Mouse (Mus musculus): ENCODE results near the gene Rpa3. TPM values are rescaled to one million over a fixed set of nuclear protein-coding genes. Genes with fewer than 3 reads are reported as not detected.
A peak's percentile ranks its signal among the peaks of the same experiment; 100 is the strongest.

Rpa3 gene
- polyA plus RNA-seq, 1 experiment from 2014 or later = 164 TPM

- H3K9me3 ChIP-seq = no peaks in the 10 kb centered on the region
- H3K9ac ChIP-seq = no peak overlapping the region
- 78% methylated on average over 4 of the region's 4 CpGs for WGBS
- no peak overlapping the region for H3K4me3 ChIP-seq
- H3K27me3 ChIP-seq = no peaks in the 10 kb centered on the region
- ATAC-seq (ENCODE audit: insufficient number of reproducible peaks, insufficient read depth, low FRiP score, low TSS enrichment, low read depth) = no peak
- peaks cover 9% of the 10 kb centered on the region for H3K36me3 ChIP-seq
- no peaks in the 10 kb centered on the region for H3K4me1 ChIP-seq
- H3K27ac ChIP-seq = no peak overlapping the region
- H3K4me2 ChIP-seq = no peak overlapping the region
Measured at GRCm38 (mm10) chr6:8276431-8276830, 17.5 kb upstream of the Rpa3 start.

DNA sequence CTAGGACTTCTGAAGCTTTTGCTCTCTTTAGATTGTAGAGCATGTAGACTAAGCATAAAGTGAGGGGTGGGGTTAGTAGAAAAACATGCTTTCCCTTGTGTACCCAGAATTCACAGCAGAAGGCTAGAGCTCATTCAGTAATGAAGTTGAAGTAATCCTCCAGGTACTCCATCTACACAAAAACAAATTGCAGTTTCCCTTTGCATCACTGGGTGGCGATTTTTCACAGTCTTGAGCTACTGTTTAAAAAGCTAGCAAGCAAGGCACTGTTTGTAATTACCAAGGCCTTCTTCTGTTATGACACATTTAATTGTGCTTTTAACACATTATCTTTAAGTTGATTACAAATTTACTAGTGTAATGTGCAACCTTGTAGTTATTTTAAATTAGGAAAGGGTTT, 16.1 kb upstream of the Rpa3 start:
- no peak overlapping the region for H3K9ac ChIP-seq
- no peak for ATAC-seq (ENCODE audit: insufficient number of reproducible peaks, insufficient read depth, low FRiP score, low TSS enrichment, low read depth)
- no peaks in the 10 kb centered on the region for H3K27me3 ChIP-seq
- H3K9me3 ChIP-seq = no peaks in the 10 kb centered on the region
- WGBS = 4% methylated on average over 1 of the region's 1 CpGs
- H3K27ac ChIP-seq = no peak overlapping the region
- no peak overlapping the region for H3K4me2 ChIP-seq
- H3K36me3 ChIP-seq = peaks cover 13% of the 10 kb centered on the region
- H3K4me1 ChIP-seq = no peaks in the 10 kb centered on the region
- no peak overlapping the region for H3K4me3 ChIP-seq

DNA sequence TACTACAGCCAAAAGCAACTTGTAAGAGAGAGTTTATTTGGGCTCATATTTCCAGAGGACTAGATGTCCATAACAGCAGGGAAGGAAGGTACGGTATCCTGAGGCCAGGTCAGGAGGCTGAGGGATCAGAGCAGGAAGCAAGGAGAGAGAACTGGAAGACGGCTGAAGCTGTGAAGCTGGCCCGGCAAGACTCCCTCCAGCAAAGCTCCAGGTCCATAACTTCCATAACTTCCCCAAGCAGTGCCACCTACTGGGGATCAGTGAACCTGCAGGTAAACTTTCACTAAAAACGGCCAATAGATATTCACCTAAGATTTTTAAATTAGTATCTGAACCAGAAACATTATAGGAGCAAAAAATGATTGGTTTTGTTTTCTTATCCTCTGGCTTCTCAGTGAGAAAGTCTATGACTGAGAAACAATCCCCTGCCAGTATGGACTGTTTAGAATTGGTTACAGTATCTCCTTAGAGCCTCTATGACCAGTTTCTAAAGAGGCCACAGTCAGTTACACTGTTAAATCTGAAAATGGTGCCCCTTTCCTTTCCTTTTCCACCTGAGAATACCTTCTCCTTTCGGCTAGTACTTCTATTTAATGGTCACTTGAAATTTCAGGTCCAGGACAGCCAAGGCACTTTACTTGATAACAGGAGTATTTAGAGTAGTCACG, 15.5 kb upstream of the Rpa3 start:
- Histone ChIP-seq H3K4me2 (no peak overlapping the region), H3K9ac (no peak overlapping the region), H3K4me3 (no peak overlapping the region), H3K36me3 (peaks cover 13% of the 10 kb centered on the region), H3K27ac (no peak overlapping the region), H3K4me1 (no peaks in the 10 kb centered on the region), H3K27me3 (no peaks in the 10 kb centered on the region), H3K9me3 (no peaks in the 10 kb centered on the region)
- ATAC-seq (ENCODE audit: insufficient number of reproducible peaks, insufficient read depth, low FRiP score, low TSS enrichment, low read depth) = no peak
- WGBS = 34% methylated on average over 6 of the region's 6 CpGs

- Histone ChIP-seq H3K36me3 (peaks cover 13% of the 10 kb centered on the region), H3K4me3 (no peak overlapping the region), H3K27me3 (no peaks in the 10 kb centered on the region), H3K27ac (no peak overlapping the region), H3K9me3 (no peaks in the 10 kb centered on the region), H3K9ac (no peak overlapping the region), H3K4me2 (no peak overlapping the region), H3K4me1 (no peaks in the 10 kb centered on the region)
- 90% methylated on average over 3 of the region's 3 CpGs for WGBS
- no peak for ATAC-seq (ENCODE audit: insufficient number of reproducible peaks, insufficient read depth, low FRiP score, low TSS enrichment, low read depth)
Measured at GRCm38 (mm10) chr6:8271047-8271446, 12.1 kb upstream of the Rpa3 start.

- Histone ChIP-seq H3K9ac (peak overlapping the region; percentile 82), H3K4me1 (peaks cover 13% of the 10 kb centered on the region), H3K9me3 (no peaks in the 10 kb centered on the region), H3K36me3 (0 out of 2 replicates have a peak, but pooled peaks cover 6% of the 10 kb centered on the region), H3K4me2 (peak overlapping the region; percentile 93), H3K27ac (0 out of 2 replicates have a peak overlapping the region, but pooled peaks have one; percentile 69), H3K27me3 (no peaks in the 10 kb centered on the region), H3K4me3 (peak overlapping the region; percentile 75)
- under 1% methylated on average over 8 of the region's 8 CpGs for WGBS
- no peak for ATAC-seq (ENCODE audit: insufficient number of reproducible peaks, insufficient read depth, low FRiP score, low TSS enrichment, low read depth)
Measured at GRCm38 (mm10) chr6:8259667-8260044, 683 bp upstream of the Rpa3 start.

- H3K27me3 ChIP-seq = no peaks in the 10 kb centered on the region
- peaks cover 15% of the 10 kb centered on the region for H3K36me3 ChIP-seq
- no peak for ATAC-seq (ENCODE audit: insufficient number of reproducible peaks, insufficient read depth, low FRiP score, low TSS enrichment, low read depth)
- peaks cover 13% of the 10 kb centered on the region for H3K4me1 ChIP-seq
- peak overlapping the region; percentile 82 for H3K4me2 ChIP-seq
- no peaks in the 10 kb centered on the region for H3K9me3 ChIP-seq
- H3K9ac ChIP-seq = peak overlapping the region; percentile 84
- H3K4me3 ChIP-seq = peak overlapping the region; percentile 75
- peak overlapping the region; percentile 78; the same call in 1 of the 2 replicates for H3K27ac ChIP-seq
- 8% methylated on average over 6 of the region's 6 CpGs for WGBS
Measured at GRCm38 (mm10) chr6:8258316-8258715, 657 bp downstream of the Rpa3 start.

DNA sequence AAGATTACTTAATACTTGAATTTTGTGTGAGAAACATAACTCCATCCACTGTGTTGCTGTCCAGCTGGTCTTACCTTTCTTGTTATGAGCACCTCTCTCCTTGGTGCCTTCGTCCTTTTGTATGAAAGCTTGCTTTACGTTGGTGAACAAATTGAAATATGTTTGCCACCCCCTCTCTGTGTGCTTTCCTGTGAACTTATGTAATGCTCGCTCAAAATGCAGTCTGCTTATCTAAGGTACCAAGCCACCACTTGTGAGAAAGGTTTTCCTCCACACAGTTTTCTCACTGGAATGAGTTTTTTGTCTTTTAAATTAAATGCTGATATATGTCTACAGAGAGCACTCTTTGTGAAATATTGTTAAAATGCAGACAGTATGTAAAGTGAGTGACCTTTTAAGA, 30.4 kb downstream of the Rpa3 start:
- Histone ChIP-seq H3K27me3 (no peaks in the 10 kb centered on the region), H3K27ac (no peak overlapping the region), H3K4me1 (no peaks in the 10 kb centered on the region), H3K4me3 (no peak overlapping the region), H3K4me2 (no peak overlapping the region), H3K9ac (no peak overlapping the region), H3K36me3 (peaks cover 51% of the 10 kb centered on the region), H3K9me3 (no peaks in the 10 kb centered on the region)
- no peak for ATAC-seq (ENCODE audit: insufficient number of reproducible peaks, insufficient read depth, low FRiP score, low TSS enrichment, low read depth)
- WGBS = 90% methylated on average over 3 of the region's 3 CpGs

DNA sequence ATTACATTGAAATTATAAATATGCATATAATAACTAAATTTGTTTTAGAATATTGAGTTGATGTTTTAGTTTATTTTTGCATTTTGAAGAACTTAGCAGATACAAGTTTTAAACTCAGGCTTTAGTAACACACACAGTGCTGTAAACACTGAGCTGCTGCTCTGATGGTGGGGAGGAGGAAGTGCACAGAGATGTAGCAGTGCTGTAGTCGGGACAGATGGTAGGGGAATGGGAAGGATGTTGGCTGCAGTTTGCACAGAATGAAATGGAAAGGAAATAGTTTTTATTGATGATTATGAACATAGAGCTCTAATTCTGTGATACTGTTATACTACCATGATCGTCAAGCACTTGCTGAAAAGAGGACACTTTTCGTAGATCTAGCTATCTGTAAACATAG, 31.9 kb downstream of the Rpa3 start:
- no peak overlapping the region for H3K9ac ChIP-seq
- H3K4me3 ChIP-seq = no peak overlapping the region
- no peak overlapping the region for H3K27ac ChIP-seq
- ATAC-seq (ENCODE audit: insufficient number of reproducible peaks, insufficient read depth, low FRiP score, low TSS enrichment, low read depth) = no peak
- no peak overlapping the region for H3K4me2 ChIP-seq
- H3K4me1 ChIP-seq = no peaks in the 10 kb centered on the region
- 90% methylated on average over 3 of the region's 3 CpGs for WGBS
- H3K9me3 ChIP-seq = no peaks in the 10 kb centered on the region
- H3K27me3 ChIP-seq = no peaks in the 10 kb centered on the region
- peaks cover 40% of the 10 kb centered on the region for H3K36me3 ChIP-seq

GRCm38 (mm10) chr6:8210661-8211060, 48.3 kb downstream of the Rpa3 start:
- Histone ChIP-seq H3K4me3 (no peak overlapping the region), H3K4me2 (peak overlapping the region; percentile 59)

DNA sequence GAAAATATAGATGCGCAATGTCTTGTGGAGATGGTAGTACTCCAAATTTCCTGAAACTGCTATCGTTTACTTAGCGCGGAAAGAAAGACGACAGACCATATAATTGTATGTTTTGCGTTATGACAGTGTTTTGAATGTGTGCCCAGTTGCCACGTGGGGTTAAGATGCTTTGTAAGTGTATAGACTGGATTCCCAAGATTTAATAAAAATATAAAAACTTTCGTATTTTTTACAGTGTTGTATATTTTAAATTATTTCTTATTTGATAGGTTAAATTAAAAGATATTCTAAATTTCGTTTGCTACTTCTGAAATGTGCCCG, 49.1 kb downstream of the Rpa3 start:
- Histone ChIP-seq H3K4me1 (peaks cover 9% of the 10 kb centered on the region), H3K27ac (peak overlapping the region; percentile 95; the same call in 1 of the 2 replicates), H3K9ac (peak overlapping the region; percentile 94), H3K4me2 (peak overlapping the region; percentile 59), H3K9me3 (no peaks in the 10 kb centered on the region), H3K27me3 (no peaks in the 10 kb centered on the region), H3K4me3 (peak overlapping the region; percentile 82), H3K36me3 (peaks cover 8% of the 10 kb centered on the region)
- no peak for ATAC-seq (ENCODE audit: insufficient number of reproducible peaks, insufficient read depth, low FRiP score, low TSS enrichment, low read depth)
- 11% methylated on average over 10 of the region's 10 CpGs for WGBS

More at GRCm38 (mm10) chr6:8210661-8211060, 48.3 kb downstream of the Rpa3 start:
- 90% methylated on average over 3 of the region's 3 CpGs for WGBS
- no peaks in the 10 kb centered on the region for H3K9me3 ChIP-seq
- ATAC-seq (ENCODE audit: insufficient number of reproducible peaks, insufficient read depth, low FRiP score, low TSS enrichment, low read depth) = no peak
- H3K27ac ChIP-seq = no peak overlapping the region
- peaks cover 9% of the 10 kb centered on the region for H3K4me1 ChIP-seq
- peaks cover 17% of the 10 kb centered on the region for H3K36me3 ChIP-seq
- H3K9ac ChIP-seq = no peak overlapping the region
- H3K27me3 ChIP-seq = no peaks in the 10 kb centered on the region

- peak within 1 kb of the TSS; percentile 82 for H3K4me3 ChIP-seq
- H3K27me3 ChIP-seq = no peaks in the 10 kb centered on the region
- peaks cover 9% of the 10 kb centered on the region for H3K4me1 ChIP-seq
- H3K27ac ChIP-seq = peak within 1 kb of the TSS; percentile 95
- H3K9ac ChIP-seq = peak within 1 kb of the TSS; percentile 94
- H3K4me2 ChIP-seq = peak within 1 kb of the TSS; percentile 59
- ATAC-seq (ENCODE audit: insufficient number of reproducible peaks, insufficient read depth, low FRiP score, low TSS enrichment, low read depth) = peak; percentile 97
- no peaks in the 10 kb centered on the region for H3K9me3 ChIP-seq
- under 1% methylated on average over 87 of the region's 90 CpGs for WGBS
- peaks cover 5% of the 10 kb centered on the region; the same call in 1 of the 2 replicates for H3K36me3 ChIP-seq
Measured at GRCm38 (mm10) chr6:8209047-8209865, 49.7 kb downstream of the Rpa3 start, which contains the start of gene Mios. Gene Mios (plus strand): TSS chr6:8209222.
